Mouse (Mus musculus): ENCODE results near the gene Zfp281. TPM values are rescaled to one million over a fixed set of nuclear protein-coding genes. Genes with fewer than 3 reads are reported as not detected.
A peak's percentile ranks its signal among the peaks of the same experiment; 100 is the strongest.

The Zfp281 gene
- polyA plus RNA-seq, 1 experiment from 2014 or later: 26.7 TPM

GRCm38 (mm10) chr1:136606278-136606677 lies 18.4 kb upstream of the Zfp281 start:
- WGBS: 89% methylated on average over 4 of the region's 4 CpGs
- Histone ChIP-seq H3K27ac (ENCODE audit: low read depth, low read length) (no peak overlapping the region), H3K4me2 (ENCODE audit: low read length) (no peak overlapping the region), H3K9ac (ENCODE audit: low read length) (no peak overlapping the region), H3K4me3 (ENCODE audit: low read depth, low read length) (no peak overlapping the region), H3K36me3 (ENCODE audit: control insufficient read depth, insufficient read depth, low read length) (no peaks in the 10 kb centered on the region), H3K27me3 (replicated peaks; ENCODE audit: control insufficient read depth, insufficient read depth, low read length) (no peaks in the 10 kb centered on the region), H3K4me1 (ENCODE audit: control insufficient read depth, insufficient read depth, low read length) (no peaks in the 10 kb centered on the region), H3K9me3 (replicated peaks; ENCODE audit: control insufficient read depth, low read length) (no peaks in the 10 kb centered on the region)
- ATAC-seq (no peak), DNase-seq (ENCODE audit: low spot score) (no peak)

- H3K27me3 ChIP-seq (replicated peaks; ENCODE audit: control insufficient read depth, insufficient read depth, low read length): no peaks in the 10 kb centered on the region
- no peak overlapping the region for H3K4me2 ChIP-seq (ENCODE audit: low read length)
- no peaks in the 10 kb centered on the region for H3K36me3 ChIP-seq (ENCODE audit: control insufficient read depth, insufficient read depth, low read length)
- no peak overlapping the region for H3K9ac ChIP-seq (ENCODE audit: low read length)
- H3K9me3 ChIP-seq (replicated peaks; ENCODE audit: control insufficient read depth, low read length): no peaks in the 10 kb centered on the region
- no peak overlapping the region for H3K27ac ChIP-seq (ENCODE audit: low read depth, low read length)
- H3K4me1 ChIP-seq (ENCODE audit: control insufficient read depth, insufficient read depth, low read length): no peaks in the 10 kb centered on the region
- H3K4me3 ChIP-seq (ENCODE audit: low read depth, low read length): no peak overlapping the region
- DNase-seq (ENCODE audit: low spot score) (no peak), ATAC-seq (no peak)
- 85% methylated on average over 11 of the region's 11 CpGs for WGBS
Observed at GRCm38 (mm10) chr1:136608339-136609261, 16.1 kb upstream of the Zfp281 start.

- no peaks in the 10 kb centered on the region for H3K27me3 ChIP-seq (replicated peaks; ENCODE audit: control insufficient read depth, insufficient read depth, low read length)
- H3K4me2 ChIP-seq (ENCODE audit: low read length): no peak overlapping the region
- no peak for DNase-seq (ENCODE audit: low spot score)
- no peaks in the 10 kb centered on the region for H3K9me3 ChIP-seq (replicated peaks; ENCODE audit: control insufficient read depth, low read length)
- H3K27ac ChIP-seq (ENCODE audit: low read depth, low read length): no peak overlapping the region
- H3K36me3 ChIP-seq (ENCODE audit: control insufficient read depth, insufficient read depth, low read length): no peaks in the 10 kb centered on the region
- ATAC-seq: no peak
- H3K4me3 ChIP-seq (ENCODE audit: low read depth, low read length): no peak overlapping the region
- WGBS: 81% methylated on average over 9 of the region's 9 CpGs
- no peaks in the 10 kb centered on the region for H3K4me1 ChIP-seq (ENCODE audit: control insufficient read depth, insufficient read depth, low read length)
- H3K9ac ChIP-seq (ENCODE audit: low read length): no peak overlapping the region
Observed at GRCm38 (mm10) chr1:136611803-136612202, 12.9 kb upstream of the Zfp281 start.

- no peaks in the 10 kb centered on the region for H3K9me3 ChIP-seq (replicated peaks; ENCODE audit: control insufficient read depth, low read length)
- H3K9ac ChIP-seq (ENCODE audit: low read length): no peak overlapping the region
- no peak overlapping the region for H3K4me3 ChIP-seq (ENCODE audit: low read depth, low read length)
- no peak overlapping the region for H3K27ac ChIP-seq (ENCODE audit: low read depth, low read length)
- no peaks in the 10 kb centered on the region for H3K36me3 ChIP-seq (ENCODE audit: control insufficient read depth, insufficient read depth, low read length)
- no peaks in the 10 kb centered on the region for H3K27me3 ChIP-seq (replicated peaks; ENCODE audit: control insufficient read depth, insufficient read depth, low read length)
- WGBS: 36% methylated on average over 6 of the region's 6 CpGs
- ATAC-seq (no peak), DNase-seq (ENCODE audit: low spot score) (no peak)
- H3K4me2 ChIP-seq (ENCODE audit: low read length): no peak overlapping the region
- no peaks in the 10 kb centered on the region for H3K4me1 ChIP-seq (ENCODE audit: control insufficient read depth, insufficient read depth, low read length)
Observed at GRCm38 (mm10) chr1:136613300-136613751, 11.4 kb upstream of the Zfp281 start.

- no peak overlapping the region for H3K4me3 ChIP-seq (ENCODE audit: low read depth, low read length)
- H3K4me2 ChIP-seq (ENCODE audit: low read length): no peak overlapping the region
- H3K9ac ChIP-seq (ENCODE audit: low read length): no peak overlapping the region
- H3K9me3 ChIP-seq (replicated peaks; ENCODE audit: control insufficient read depth, low read length): no peaks in the 10 kb centered on the region
- ATAC-seq: no peak
- H3K27ac ChIP-seq (ENCODE audit: low read depth, low read length): no peak overlapping the region
- no peaks in the 10 kb centered on the region for H3K36me3 ChIP-seq (ENCODE audit: control insufficient read depth, insufficient read depth, low read length)
- H3K4me1 ChIP-seq (ENCODE audit: control insufficient read depth, insufficient read depth, low read length): no peaks in the 10 kb centered on the region
- no peaks in the 10 kb centered on the region for H3K27me3 ChIP-seq (replicated peaks; ENCODE audit: control insufficient read depth, insufficient read depth, low read length)
- WGBS: 91% methylated on average over 11 of the region's 11 CpGs
- no peak for DNase-seq (ENCODE audit: low spot score)
Observed at GRCm38 (mm10) chr1:136614748-136615440, 9.8 kb upstream of the Zfp281 start.

- no peak overlapping the region for H3K9ac ChIP-seq (ENCODE audit: low read length)
- H3K9me3 ChIP-seq (replicated peaks; ENCODE audit: control insufficient read depth, low read length): no peaks in the 10 kb centered on the region
- no peak for ATAC-seq
- no peaks in the 10 kb centered on the region for H3K27me3 ChIP-seq (replicated peaks; ENCODE audit: control insufficient read depth, insufficient read depth, low read length)
- DNase-seq (ENCODE audit: low spot score): no peak
- H3K4me2 ChIP-seq (ENCODE audit: low read length): no peak overlapping the region
- H3K4me1 ChIP-seq (ENCODE audit: control insufficient read depth, insufficient read depth, low read length): no peaks in the 10 kb centered on the region
- H3K4me3 ChIP-seq (ENCODE audit: low read depth, low read length): no peak overlapping the region
- WGBS: 88% methylated on average over 7 of the region's 7 CpGs
- no peaks in the 10 kb centered on the region for H3K36me3 ChIP-seq (ENCODE audit: control insufficient read depth, insufficient read depth, low read length)
- no peak overlapping the region for H3K27ac ChIP-seq (ENCODE audit: low read depth, low read length)
Observed at GRCm38 (mm10) chr1:136617163-136617788, 7.4 kb upstream of the Zfp281 start.

GRCm38 (mm10) chr1:136618570-136618969 lies 6.1 kb upstream of the Zfp281 start:
- WGBS: 87% methylated on average over 1 of the region's 1 CpGs
- H3K36me3 ChIP-seq (ENCODE audit: control insufficient read depth, insufficient read depth, low read length): no peaks in the 10 kb centered on the region
- H3K9ac ChIP-seq (ENCODE audit: low read length): no peak overlapping the region
- no peaks in the 10 kb centered on the region for H3K4me1 ChIP-seq (ENCODE audit: control insufficient read depth, insufficient read depth, low read length)
- no peak overlapping the region for H3K27ac ChIP-seq (ENCODE audit: low read depth, low read length)
- ATAC-seq: no peak
- H3K9me3 ChIP-seq (replicated peaks; ENCODE audit: control insufficient read depth, low read length): no peaks in the 10 kb centered on the region
- no peak overlapping the region for H3K4me3 ChIP-seq (ENCODE audit: low read depth, low read length)
- DNase-seq (ENCODE audit: low spot score): no peak
- H3K27me3 ChIP-seq (replicated peaks; ENCODE audit: control insufficient read depth, insufficient read depth, low read length): no peaks in the 10 kb centered on the region
- no peak overlapping the region for H3K4me2 ChIP-seq (ENCODE audit: low read length)

GRCm38 (mm10) chr1:136625019-136625895 lies 556 bp downstream of the Zfp281 start:
- DNase-seq (ENCODE audit: low spot score) (peak; percentile 33), ATAC-seq (peak; percentile 74)
- Histone ChIP-seq H3K4me3 (ENCODE audit: low read depth, low read length) (peak overlapping the region; percentile 87), H3K27ac (ENCODE audit: low read depth, low read length) (peak overlapping the region; percentile 95), H3K36me3 (ENCODE audit: control insufficient read depth, insufficient read depth, low read length) (peaks cover 19% of the 10 kb centered on the region), H3K27me3 (replicated peaks; ENCODE audit: control insufficient read depth, insufficient read depth, low read length) (no peaks in the 10 kb centered on the region), H3K4me1 (ENCODE audit: control insufficient read depth, insufficient read depth, low read length) (peaks cover 29% of the 10 kb centered on the region), H3K9me3 (replicated peaks; ENCODE audit: control insufficient read depth, low read length) (no peaks in the 10 kb centered on the region), H3K9ac (ENCODE audit: low read length) (peak overlapping the region; percentile 94), H3K4me2 (ENCODE audit: low read length) (peak overlapping the region; percentile 79)
- 2% methylated on average over 84 of the region's 92 CpGs for whole genome bisulfite sequencing
